Mouse (Mus musculus) T-cell, adult 2 months (primary cell): ENCODE measurements around the gene Raver2.
A peak's percentile ranks its signal among the peaks of the same experiment; 100 is the strongest.
"Not testable (repeated sequence)": the region's sequence is repeated elsewhere in the genome, so short reads cannot be mapped to it uniquely, and the experiment has no call there.

ENCODE experiments used
- DNase-seq: peaks from one replicate; pipeline ENCODE4 v3.0.0; 2022; ENCODE audit warnings: low spot score

The Raver2 gene

GRCm38 (mm10) chr4:101068786-101069153, at the start of gene Raver2:
Raver2 (plus strand) TSS chr4:101068983.
- peak; percentile 54 for DNase-seq

- DNase-seq, result no peak
These were observed 48.2 kb upstream of the Raver2 start, which contains the start of gene Gm10577 for GRCm38 (mm10) chr4:101020596-101020995. Gm10577 (minus strand) TSS chr4:101020696.

GRCm38 (mm10) chr4:101026566-101026965, 42.2 kb upstream of the Raver2 start:
- DNase-seq, result no peak

- no peak for DNase-seq
These were observed 41.8 kb upstream of the Raver2 start for GRCm38 (mm10) chr4:101026995-101027394.

GRCm38 (mm10) chr4:101027852-101028411, 40.9 kb upstream of the Raver2 start:
- no peak for DNase-seq

GRCm38 (mm10) chr4:101033047-101033446, 35.7 kb upstream of the Raver2 start:
- DNase-seq, result no peak

- no peak for DNase-seq
These were observed 33.7 kb upstream of the Raver2 start for GRCm38 (mm10) chr4:101035131-101035530.

GRCm38 (mm10) chr4:101037156-101037555, 31.6 kb upstream of the Raver2 start:
- no peak for DNase-seq

- no peak for DNase-seq
These were observed 25.1 kb upstream of the Raver2 start for GRCm38 (mm10) chr4:101043691-101044090.

GRCm38 (mm10) chr4:101044149-101044548, 24.6 kb upstream of the Raver2 start:
- no peak for DNase-seq

- no peak for DNase-seq
These were observed 22.2 kb upstream of the Raver2 start for GRCm38 (mm10) chr4:101046576-101046975.

GRCm38 (mm10) chr4:101062146-101062545, 6.6 kb upstream of the Raver2 start:
- DNase-seq, result no peak

- no peak for DNase-seq
These were observed 2.4 kb upstream of the Raver2 start for GRCm38 (mm10) chr4:101066401-101066800.

- peak; percentile 9 for DNase-seq
These were observed 580 bp downstream of the Raver2 start for GRCm38 (mm10) chr4:101069154-101069971.

GRCm38 (mm10) chr4:101071570-101071969, 2.8 kb downstream of the Raver2 start:
- no peak for DNase-seq

GRCm38 (mm10) chr4:101076425-101076824, 7.6 kb downstream of the Raver2 start:
- no peak for DNase-seq

GRCm38 (mm10) chr4:101080016-101080415, 11.2 kb downstream of the Raver2 start:
- DNase-seq, result no peak

GRCm38 (mm10) chr4:101082176-101082888, 13.5 kb downstream of the Raver2 start:
- DNase-seq, result no peak

GRCm38 (mm10) chr4:101084863-101085262, 16.1 kb downstream of the Raver2 start:
- DNase-seq, result no peak

- DNase-seq, result no peak
These were observed 17.3 kb downstream of the Raver2 start for GRCm38 (mm10) chr4:101086040-101086439.

- no peak for DNase-seq
These were observed 18.9 kb downstream of the Raver2 start for GRCm38 (mm10) chr4:101087721-101088120.

- not testable (repeated sequence) for DNase-seq
These were observed 21.8 kb downstream of the Raver2 start for GRCm38 (mm10) chr4:101090630-101091029.

GRCm38 (mm10) chr4:101093292-101093691, 24.5 kb downstream of the Raver2 start:
- DNase-seq, result no peak
